Mouse (Mus musculus): ENCODE measurements around the gene Sae1.

- TF ChIP-seq POLR2A (IDR thresholded peaks at IDR 0.05; ENCODE audit: insufficient read depth, low read depth, low read length), result 0 out of 2 replicates have a peak, but pooled peaks have one; percentile 24
- TF ChIP-seq CTCF (IDR thresholded peaks at IDR 0.05), result no peak
Measured at GRCm38 (mm10) chr7:16417141-16417771, 29.6 kb upstream of the Sae1 start.
